Mouse (Mus musculus) inflammation-experienced regulatory T-cells, adult 6 months (primary cell): ENCODE measurements around the gene Hist1h3h. TPM values are rescaled to one million over a fixed set of nuclear protein-coding genes. Genes with fewer than 3 reads are reported as not detected.
"Not testable (repeated sequence)": the region's sequence is repeated elsewhere in the genome, so short reads cannot be mapped to it uniquely, and the experiment has no call there.

Experiments
- ATAC-seq: one replicate; pipeline ENCODE4 v1.8.0; 2017
- polyA plus RNA-seq, 3 experiments: library from polyadenylated mRNA; unstranded; fragments of 100-300 nt; shearing (Covaris generic); gene quantifications; one replicate each; pipeline ENCODE4 v1.2.1; 2017

Gene Hist1h3h
- polyA plus RNA-seq, 3 experiments from 2014 or later: 4.9 TPM; not detected in 2

GRCm38 (mm10) chr13:21729544-21729943 lies 12.1 kb downstream of the Hist1h3h start:
- no peak for ATAC-seq

DNA sequence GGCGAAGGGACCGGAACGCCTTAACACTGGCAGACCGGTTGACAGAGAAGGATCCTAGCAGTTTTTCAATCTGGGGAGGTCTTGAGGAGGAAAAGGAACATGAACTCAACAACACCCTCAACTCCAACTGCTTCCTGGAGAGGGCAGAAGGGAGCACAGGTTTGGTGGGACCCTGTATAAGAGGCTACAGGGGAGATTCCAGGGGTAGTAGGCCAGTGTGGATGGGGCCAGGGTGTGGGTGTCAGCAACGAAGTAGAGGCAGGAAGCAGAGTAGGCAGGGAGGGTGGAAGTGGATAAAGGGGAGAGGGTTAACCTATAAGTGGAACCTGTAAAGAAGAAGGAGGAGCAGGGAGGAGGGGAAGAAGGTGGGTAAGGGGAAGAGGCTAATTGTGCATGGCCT lies 16.0 kb downstream of the Hist1h3h start:
- ATAC-seq: no peak

GRCm38 (mm10) chr13:21734010-21734905 lies 16.8 kb downstream of the Hist1h3h start:
- ATAC-seq: peak; percentile 57

DNA sequence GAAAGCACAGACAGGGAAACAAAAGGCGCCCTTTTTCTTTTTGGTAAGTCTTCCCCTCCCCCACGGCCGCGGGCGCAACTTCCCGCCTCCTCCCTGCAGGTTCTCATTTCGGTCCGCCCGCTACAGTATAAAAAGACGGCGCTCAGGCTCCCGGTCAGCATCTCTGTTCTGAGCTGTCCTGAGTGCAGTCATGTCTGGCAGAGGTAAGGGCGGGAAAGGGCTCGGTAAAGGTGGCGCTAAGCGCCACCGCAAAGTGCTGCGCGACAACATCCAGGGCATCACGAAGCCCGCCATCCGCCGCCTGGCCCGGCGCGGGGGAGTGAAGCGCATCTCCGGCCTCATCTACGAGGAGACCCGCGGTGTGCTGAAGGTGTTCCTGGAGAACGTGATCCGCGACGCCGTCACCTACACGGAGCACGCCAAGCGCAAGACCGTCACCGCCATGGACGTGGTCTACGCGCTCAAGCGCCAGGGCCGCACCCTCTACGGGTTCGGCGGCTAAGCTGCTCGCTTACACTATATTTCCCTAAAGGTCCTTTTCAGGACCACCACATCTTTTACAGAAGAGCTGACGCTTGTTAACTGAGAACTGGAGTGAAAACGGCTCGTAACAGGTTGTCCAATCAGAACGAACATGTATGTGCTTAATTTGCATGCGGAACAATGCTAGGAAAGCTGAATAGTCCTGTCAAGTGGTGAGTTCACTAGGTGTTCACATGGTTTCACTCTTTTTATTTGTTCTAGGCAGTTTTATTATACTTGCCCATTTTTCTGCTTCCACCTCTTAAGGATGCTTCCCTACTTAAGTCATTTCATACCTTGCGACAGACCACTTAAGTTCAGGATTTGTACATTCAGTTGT lies 17.7 kb downstream of the Hist1h3h start, which contains the start of gene Hist1h4j:
Hist1h4j (plus strand) TSS at position 159 of the 862 bp plus-strand sequence.
- peak; percentile 74 for ATAC-seq

DNA sequence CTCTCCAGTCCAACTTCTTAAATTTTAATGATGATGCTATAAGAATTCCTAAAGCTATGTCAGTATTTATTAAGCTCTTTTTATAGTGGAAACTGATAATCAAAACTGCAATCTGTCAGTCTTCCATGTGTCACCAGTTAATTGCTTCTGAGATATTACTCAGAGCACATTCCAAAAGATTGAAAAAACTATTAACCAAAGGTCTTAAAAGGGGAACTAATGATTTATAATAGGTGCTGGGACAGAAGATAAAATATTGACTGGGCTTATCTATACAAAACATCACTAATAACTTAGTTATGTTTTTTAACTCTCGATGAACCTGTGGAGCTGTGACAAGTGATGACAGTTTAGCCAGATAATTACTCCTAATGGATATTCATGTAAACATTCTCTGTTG lies 27.5 kb downstream of the Hist1h3h start:
- no peak for ATAC-seq

DNA sequence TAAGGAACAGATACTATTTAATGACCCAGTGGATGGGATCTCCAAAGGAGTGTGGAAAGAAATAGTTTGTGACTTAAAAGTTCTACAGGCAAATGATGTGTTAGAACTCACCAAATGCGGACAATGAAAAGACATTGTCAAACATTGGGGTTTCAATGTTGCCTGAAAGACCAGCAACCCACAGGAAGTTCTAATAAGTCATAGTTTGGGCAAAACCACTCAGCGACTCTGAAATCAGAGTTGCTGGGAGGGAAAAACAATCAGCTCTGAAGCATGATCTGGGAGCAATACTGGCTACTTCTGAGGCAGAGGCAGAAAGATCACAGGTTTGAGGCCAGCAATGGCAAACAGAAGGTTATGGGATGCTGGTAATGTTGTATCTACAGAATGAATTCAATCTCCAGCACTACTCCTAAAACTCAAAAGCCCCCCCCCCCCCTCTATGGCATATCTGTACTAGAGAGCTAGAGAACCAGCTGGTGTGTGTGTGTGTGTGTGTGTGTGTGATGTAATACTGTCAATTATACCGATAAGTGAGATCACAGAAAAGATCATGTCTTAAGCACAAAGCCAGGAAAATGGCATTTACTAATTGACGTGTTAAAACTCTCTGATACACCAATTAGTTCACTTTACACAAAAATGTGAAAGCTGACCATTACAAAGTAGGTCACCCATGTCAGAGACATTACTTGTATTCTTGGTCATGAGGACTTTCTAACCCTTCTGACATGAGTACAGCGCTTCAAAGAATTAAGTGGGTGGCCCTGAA lies 32.1 kb downstream of the Hist1h3h start:
- no peak for ATAC-seq

DNA sequence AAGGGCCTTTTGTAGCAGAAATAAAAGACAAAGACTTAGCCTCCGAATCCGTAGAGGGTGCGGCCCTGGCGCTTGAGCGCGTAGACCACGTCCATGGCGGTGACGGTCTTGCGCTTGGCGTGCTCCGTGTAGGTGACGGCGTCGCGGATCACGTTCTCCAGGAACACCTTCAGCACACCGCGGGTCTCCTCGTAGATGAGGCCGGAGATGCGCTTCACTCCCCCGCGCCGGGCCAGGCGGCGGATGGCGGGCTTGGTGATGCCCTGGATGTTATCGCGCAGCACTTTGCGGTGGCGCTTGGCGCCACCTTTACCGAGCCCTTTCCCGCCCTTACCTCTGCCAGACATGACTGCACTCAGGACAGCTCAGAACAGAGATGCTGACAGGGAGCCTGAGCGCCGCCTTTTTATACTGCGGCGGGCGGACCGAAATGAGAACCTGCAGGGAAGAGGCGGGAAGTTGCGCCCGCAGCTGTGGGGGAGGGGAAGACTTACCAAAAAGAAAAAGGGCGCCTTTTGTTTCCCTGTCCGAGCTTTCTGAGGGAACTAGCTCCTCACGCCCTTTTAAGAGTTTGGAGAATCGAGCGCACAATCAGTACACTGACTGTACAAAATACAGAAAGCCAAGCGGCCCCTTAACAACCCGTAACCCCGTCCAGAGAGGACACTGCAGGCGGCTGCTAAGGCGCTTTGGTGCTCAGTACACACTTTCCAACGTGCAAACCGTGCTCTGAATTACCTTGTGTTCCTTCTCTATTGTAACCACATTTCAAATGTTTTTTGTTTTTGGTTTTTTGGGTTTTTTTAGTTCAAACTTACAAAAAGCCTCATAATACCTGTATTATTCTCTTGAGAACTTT lies 32.9 kb downstream of the Hist1h3h start, which contains the start of gene Hist1h4k:
Hist1h4k (minus strand) TSS at position 347 of the 859 bp plus-strand sequence.
- ATAC-seq: peak; percentile 48

GRCm38 (mm10) chr13:21751417-21751816 lies 34.0 kb downstream of the Hist1h3h start:
- no peak for ATAC-seq

GRCm38 (mm10) chr13:21751827-21752226 lies 34.4 kb downstream of the Hist1h3h start:
- ATAC-seq: no peak

DNA sequence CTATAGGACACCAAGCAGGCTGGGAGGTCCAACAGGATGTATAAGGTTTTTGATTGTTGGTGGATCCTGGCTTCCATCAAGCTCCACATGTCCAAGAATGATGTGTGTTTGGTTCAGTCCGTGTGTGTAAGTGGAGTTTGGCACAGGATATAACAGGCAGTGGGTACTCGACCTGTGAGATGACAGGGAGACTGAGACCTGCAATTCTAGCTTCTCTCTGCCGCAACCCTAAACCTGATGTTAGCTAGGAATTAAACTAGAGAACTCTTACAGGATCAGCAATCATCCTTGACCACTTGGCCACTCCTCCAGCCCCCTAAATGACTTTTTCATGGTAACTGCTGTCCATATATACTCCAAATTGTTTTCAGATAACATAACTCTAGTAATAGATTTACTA lies 34.9 kb downstream of the Hist1h3h start:
- ATAC-seq: no peak

DNA sequence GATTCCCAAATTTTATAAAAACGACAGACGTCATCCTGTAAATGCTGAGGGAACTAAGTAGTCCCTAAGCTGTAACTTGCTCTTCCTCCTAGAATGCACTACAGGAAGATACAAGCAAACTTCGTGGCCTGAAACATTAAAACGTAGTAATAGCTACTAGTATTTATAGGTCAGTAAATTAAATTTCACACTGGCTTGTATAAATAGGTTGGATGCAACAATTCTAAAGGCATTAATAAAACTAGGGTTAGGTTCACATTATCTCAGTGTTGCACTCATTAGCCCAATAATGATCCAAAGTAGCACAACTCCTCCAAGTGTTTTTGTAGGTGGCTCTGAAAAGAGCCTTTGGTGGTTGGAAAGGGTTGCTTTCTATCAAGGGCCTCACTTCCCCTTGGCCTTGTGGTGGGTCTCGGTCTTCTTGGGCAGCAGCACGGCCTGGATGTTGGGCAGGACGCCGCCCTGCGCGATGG lies 35.6 kb downstream of the Hist1h3h start:
- ATAC-seq: no peak

GRCm38 (mm10) chr13:21753524-21754285 lies 36.2 kb downstream of the Hist1h3h start, which contains the start of the genes Hist1h2ak and Hist1h2bn:
TSS of gene Hist1h2ak (minus strand) at chr13:21753827.
TSS of gene Hist1h2bn (plus strand) at chr13:21754123.
- ATAC-seq: peak; percentile 94

DNA sequence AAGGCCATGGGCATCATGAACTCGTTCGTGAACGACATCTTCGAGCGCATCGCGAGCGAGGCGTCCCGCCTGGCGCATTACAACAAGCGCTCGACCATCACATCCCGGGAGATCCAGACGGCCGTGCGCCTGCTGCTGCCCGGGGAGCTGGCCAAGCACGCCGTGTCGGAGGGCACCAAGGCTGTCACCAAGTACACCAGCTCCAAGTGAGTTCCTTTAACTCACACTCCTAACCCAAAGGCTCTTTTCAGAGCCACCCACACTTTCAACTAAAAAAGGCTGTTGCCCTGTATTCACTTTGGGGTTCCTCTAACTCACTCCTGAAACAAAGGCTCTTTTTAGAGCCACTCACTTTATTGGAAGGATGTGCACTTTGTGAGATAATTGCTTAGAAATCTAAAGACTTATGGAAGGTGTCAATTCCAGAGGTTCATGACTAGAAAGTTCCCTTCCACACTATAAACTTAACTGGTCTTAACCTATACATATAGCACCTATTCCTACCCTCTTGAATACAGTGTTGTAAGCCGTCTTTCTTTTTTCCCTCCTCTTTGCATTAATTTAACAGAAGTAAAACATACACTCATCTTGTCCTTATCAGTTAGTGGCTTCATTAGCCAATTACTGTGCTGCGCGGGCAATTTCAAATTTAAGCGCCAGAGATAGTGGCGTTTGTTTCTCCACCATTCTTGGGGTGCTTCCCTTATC lies 37.0 kb downstream of the Hist1h3h start:
- ATAC-seq: not testable (repeated sequence)

DNA sequence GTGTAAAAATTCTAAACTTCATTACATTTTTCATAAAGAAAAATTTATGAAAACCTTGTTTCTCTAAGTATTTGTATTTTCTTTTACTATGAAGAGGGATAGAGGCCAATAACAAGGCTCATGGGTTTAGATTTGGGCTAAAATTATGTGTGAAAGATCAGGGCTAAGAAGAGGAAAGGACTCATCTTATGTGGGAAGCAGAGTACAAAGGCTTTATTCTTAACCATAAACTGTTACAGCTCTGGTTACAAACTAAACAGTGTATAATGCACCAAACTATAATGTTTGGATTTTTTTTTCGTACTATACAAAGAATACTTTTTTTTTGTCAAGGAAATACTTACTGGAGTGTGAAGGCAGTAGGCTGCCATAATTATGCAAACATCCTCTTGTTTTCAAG lies 38.2 kb downstream of the Hist1h3h start:
- ATAC-seq: no peak

Other genes starting within 250 kb of the Hist1h3h start
- gene Nkapl, start 249.2 kb upstream of the Hist1h3h start, polyA plus RNA-seq: under 1 TPM in 1 of 3 experiments, not detected in 2; 0.62 TPM
- gene Zkscan4, start 238.8 kb upstream of the Hist1h3h start, polyA plus RNA-seq: not detected
- not detected for gene Gm10065, start 238.2 kb upstream of the Hist1h3h start, polyA plus RNA-seq
- under 1 TPM in 1 of 3 experiments, not detected in 2; 0.17 TPM for gene AK157302, start 222.4 kb upstream of the Hist1h3h start, polyA plus RNA-seq
- 10 to 100 TPM in 2 of 3 experiments, 1 to 10 TPM in 1; 5.4 to 41.4 (median 31.6) TPM for gene Gm11273, start 216.2 kb upstream of the Hist1h3h start, polyA plus RNA-seq
- gene Zkscan8, start 186.5 kb upstream of the Hist1h3h start, polyA plus RNA-seq: 1 to 10 TPM; 5.8 to 8.7 (median 5.9) TPM
- not detected for gene Olfr1366, start 174.9 kb upstream of the Hist1h3h start, polyA plus RNA-seq
- gene Olfr1535, start 157.8 kb upstream of the Hist1h3h start, polyA plus RNA-seq: under 1 TPM in 2 of 3 experiments, not detected in 1; 0.11 to 0.19 TPM
- not detected for gene Olfr1364, start 135.9 kb upstream of the Hist1h3h start, polyA plus RNA-seq
- gene Olfr1362, start 103.6 kb upstream of the Hist1h3h start, polyA plus RNA-seq: not detected
- not detected for gene Olfr11, start 75.1 kb upstream of the Hist1h3h start, polyA plus RNA-seq
- not detected for gene Olfr1361, start 54.3 kb upstream of the Hist1h3h start, polyA plus RNA-seq
- not detected for gene Olfr1360, start 40.3 kb upstream of the Hist1h3h start, polyA plus RNA-seq
- gene Olfr1359, start 19.5 kb upstream of the Hist1h3h start, polyA plus RNA-seq: not detected
- gene Hist1h2bl, start 1.5 kb upstream of the Hist1h3h start, polyA plus RNA-seq: not detected
- 10 to 100 TPM in 1 of 3 experiments, not detected in 2; 25.0 TPM for gene Hist1h2ai, start 1.2 kb upstream of the Hist1h3h start, polyA plus RNA-seq
- 1 to 10 TPM in 2 of 3 experiments, not detected in 1; 1.6 to 4.7 TPM for gene Hist1h2bm, start 4.4 kb downstream of the Hist1h3h start, polyA plus RNA-seq
- not detected for gene Hist1h4j, start 17.4 kb downstream of the Hist1h3h start, polyA plus RNA-seq
- gene Hist1h4k, start 32.8 kb downstream of the Hist1h3h start, polyA plus RNA-seq: 10 to 100 TPM in 1 of 3 experiments, 1 to 10 TPM in 2; 1.5 to 15.3 (median 8.0) TPM
- 1 to 10 TPM in 1 of 3 experiments, not detected in 2; 6.2 TPM for gene Hist1h2ak, start 36.2 kb downstream of the Hist1h3h start, polyA plus RNA-seq
- gene Hist1h2bn, start 36.5 kb downstream of the Hist1h3h start, polyA plus RNA-seq: 1 to 10 TPM in 2 of 3 experiments, not detected in 1; 1.8 to 3.0 TPM
- gene Hist1h1b, start 63.0 kb downstream of the Hist1h3h start, polyA plus RNA-seq: 10 to 100 TPM in 1 of 3 experiments, 1 to 10 TPM in 2; 3.0 to 89.4 (median 8.5) TPM
- gene Hist1h3i, start 65.7 kb downstream of the Hist1h3h start, polyA plus RNA-seq: 1 to 10 TPM in 2 of 3 experiments, not detected in 1; 3.1 to 3.4 TPM
- 1 to 10 TPM in 1 of 3 experiments, not detected in 2; 3.5 TPM for gene Hist1h2an, start 69.6 kb downstream of the Hist1h3h start, polyA plus RNA-seq
- 1 to 10 TPM; 1.6 to 3.6 (median 3.0) TPM for gene Hist1h2bp, start 69.8 kb downstream of the Hist1h3h start, polyA plus RNA-seq
- 10 to 100 TPM in 1 of 3 experiments, 1 to 10 TPM in 1, not detected in 1; 6.1 to 12.5 TPM for gene Hist1h2bq, start 92.5 kb downstream of the Hist1h3h start, polyA plus RNA-seq
- 10 to 100 TPM in 1 of 3 experiments, 1 to 10 TPM in 1, not detected in 1; 2.4 to 11.2 TPM for gene Hist1h2ao, start 92.8 kb downstream of the Hist1h3h start, polyA plus RNA-seq
- 10 to 100 TPM in 1 of 3 experiments, 1 to 10 TPM in 2; 5.8 to 17.9 (median 8.9) TPM for gene Hist1h4m, start 94.1 kb downstream of the Hist1h3h start, polyA plus RNA-seq
- gene Hist1h4n, start 114.5 kb downstream of the Hist1h3h start, polyA plus RNA-seq: 1 to 10 TPM in 2 of 3 experiments, not detected in 1; 6.5 to 9.3 TPM
- gene Hist1h2ap, start 115.8 kb downstream of the Hist1h3h start, polyA plus RNA-seq: 100 to 1,000 TPM in 1 of 3 experiments, 10 to 100 TPM in 2; 58.0 to 576 (median 60.6) TPM
- gene Hist1h2br, start 116.1 kb downstream of the Hist1h3h start, polyA plus RNA-seq: 10 to 100 TPM in 1 of 3 experiments, 1 to 10 TPM in 1, not detected in 1; 6.1 to 12.2 TPM
- not detected for gene Zfp184, start 227.4 kb downstream of the Hist1h3h start, polyA plus RNA-seq